Mouse (Mus musculus): ENCODE data around the gene Frem2. TPM values are rescaled to one million over a fixed set of nuclear protein-coding genes. Genes with fewer than 3 reads are reported as not detected.

The Frem2 gene
- polyA plus RNA-seq, 1 experiment from 2014 or later, result 0.06 TPM

- Histone ChIP-seq H3K4me2 (ENCODE audit: low read depth, low read length) (no peak overlapping the region), H3K9me3 (ENCODE audit: low read length) (no peaks in the 10 kb centered on the region), H3K27ac (ENCODE audit: low read depth) (no peak overlapping the region), H3K4me1 (ENCODE audit: insufficient read depth) (no peaks in the 10 kb centered on the region), H3K9ac (replicated peaks) (no peak overlapping the region), H3K4me3 (ENCODE audit: low read depth, low read length) (no peak overlapping the region), H3K27me3 (ENCODE audit: insufficient read depth, low read length) (no peaks in the 10 kb centered on the region), H3K36me3 (replicated peaks; ENCODE audit: insufficient read depth, low read length) (no peaks in the 10 kb centered on the region)
- 60% methylated on average over 4 of the region's 4 CpGs for WGBS (ENCODE audit: insufficient replicate concordance)
- no peak for TF ChIP-seq EP300 (IDR thresholded peaks at IDR 0.05; ENCODE audit: low read depth)
- TF ChIP-seq CTCF (IDR thresholded peaks at IDR 0.05; ENCODE audit: low read depth), result no peak
- no peak for ATAC-seq
- no peak for DNase-seq
Measured at GRCm38 (mm10) chr3:53630630-53631029, 26.5 kb downstream of the Frem2 start.

- no peak overlapping the region for H3K4me3 ChIP-seq (ENCODE audit: low read depth, low read length)
- ATAC-seq (no peak), DNase-seq (no peak)
- no peak overlapping the region for H3K4me2 ChIP-seq (ENCODE audit: low read depth, low read length)
- H3K36me3 ChIP-seq (replicated peaks; ENCODE audit: insufficient read depth, low read length), result no peaks in the 10 kb centered on the region
- no peak overlapping the region for H3K27ac ChIP-seq (ENCODE audit: low read depth)
- H3K27me3 ChIP-seq (ENCODE audit: insufficient read depth, low read length), result no peaks in the 10 kb centered on the region
- 69% methylated on average over 5 of the region's 5 CpGs for WGBS (ENCODE audit: insufficient replicate concordance)
- TF ChIP-seq EP300 (IDR thresholded peaks at IDR 0.05; ENCODE audit: low read depth), result no peak
- TF ChIP-seq CTCF (IDR thresholded peaks at IDR 0.05; ENCODE audit: low read depth), result no peak
- H3K9me3 ChIP-seq (ENCODE audit: low read length), result no peaks in the 10 kb centered on the region
- H3K4me1 ChIP-seq (ENCODE audit: insufficient read depth), result no peaks in the 10 kb centered on the region
- H3K9ac ChIP-seq (replicated peaks), result no peak overlapping the region
Measured at GRCm38 (mm10) chr3:53629966-53630365, 27.2 kb downstream of the Frem2 start.

DNA sequence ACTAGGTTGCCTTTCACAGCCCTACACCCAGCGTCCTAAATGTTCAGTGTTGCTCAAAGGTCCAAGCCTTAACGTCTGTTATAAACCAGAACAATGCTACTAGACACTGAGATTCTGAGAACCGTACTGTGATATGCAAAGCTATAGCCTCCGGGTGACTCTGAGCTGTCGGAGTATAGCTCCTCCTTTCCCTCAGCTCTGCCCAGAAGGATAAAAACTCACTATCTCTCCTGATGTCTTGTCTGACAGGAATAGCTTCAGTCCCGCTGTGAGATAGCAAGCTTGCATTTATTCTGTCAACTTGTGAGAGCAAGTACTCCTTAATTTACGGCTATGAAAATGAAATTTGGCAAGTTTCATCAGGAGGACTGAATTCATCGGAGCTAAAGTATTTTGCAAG is 33.9 kb downstream of the Frem2 start:
- no peaks in the 10 kb centered on the region for H3K4me1 ChIP-seq (ENCODE audit: insufficient read depth)
- H3K4me3 ChIP-seq (ENCODE audit: low read depth, low read length), result no peak overlapping the region
- H3K27ac ChIP-seq (ENCODE audit: low read depth), result no peak overlapping the region
- DNase-seq (no peak), ATAC-seq (no peak)
- H3K4me2 ChIP-seq (ENCODE audit: low read depth, low read length), result no peak overlapping the region
- WGBS (ENCODE audit: insufficient replicate concordance), result 71% methylated on average over 8 of the region's 8 CpGs
- H3K36me3 ChIP-seq (replicated peaks; ENCODE audit: insufficient read depth, low read length), result no peaks in the 10 kb centered on the region
- H3K9me3 ChIP-seq (ENCODE audit: low read length), result no peaks in the 10 kb centered on the region
- no peak overlapping the region for H3K9ac ChIP-seq (replicated peaks)
- H3K27me3 ChIP-seq (ENCODE audit: insufficient read depth, low read length), result no peaks in the 10 kb centered on the region
- TF ChIP-seq EP300 (IDR thresholded peaks at IDR 0.05; ENCODE audit: low read depth) (no peak), CTCF (IDR thresholded peaks at IDR 0.05; ENCODE audit: low read depth) (no peak)

- no peaks in the 10 kb centered on the region for H3K9me3 ChIP-seq (ENCODE audit: low read length)
- ATAC-seq (no peak), DNase-seq (no peak)
- TF ChIP-seq EP300 (IDR thresholded peaks at IDR 0.05; ENCODE audit: low read depth) (no peak), CTCF (IDR thresholded peaks at IDR 0.05; ENCODE audit: low read depth) (no peak)
- no peaks in the 10 kb centered on the region for H3K36me3 ChIP-seq (replicated peaks; ENCODE audit: insufficient read depth, low read length)
- no peak overlapping the region for H3K4me3 ChIP-seq (ENCODE audit: low read depth, low read length)
- no peak overlapping the region for H3K27ac ChIP-seq (ENCODE audit: low read depth)
- H3K27me3 ChIP-seq (ENCODE audit: insufficient read depth, low read length), result no peaks in the 10 kb centered on the region
- H3K4me1 ChIP-seq (ENCODE audit: insufficient read depth), result no peaks in the 10 kb centered on the region
- H3K9ac ChIP-seq (replicated peaks), result no peak overlapping the region
- no peak overlapping the region for H3K4me2 ChIP-seq (ENCODE audit: low read depth, low read length)
- 74% methylated on average over 3 of the region's 3 CpGs for WGBS (ENCODE audit: insufficient replicate concordance)
Measured at GRCm38 (mm10) chr3:53620978-53621377, 36.2 kb downstream of the Frem2 start.

DNA sequence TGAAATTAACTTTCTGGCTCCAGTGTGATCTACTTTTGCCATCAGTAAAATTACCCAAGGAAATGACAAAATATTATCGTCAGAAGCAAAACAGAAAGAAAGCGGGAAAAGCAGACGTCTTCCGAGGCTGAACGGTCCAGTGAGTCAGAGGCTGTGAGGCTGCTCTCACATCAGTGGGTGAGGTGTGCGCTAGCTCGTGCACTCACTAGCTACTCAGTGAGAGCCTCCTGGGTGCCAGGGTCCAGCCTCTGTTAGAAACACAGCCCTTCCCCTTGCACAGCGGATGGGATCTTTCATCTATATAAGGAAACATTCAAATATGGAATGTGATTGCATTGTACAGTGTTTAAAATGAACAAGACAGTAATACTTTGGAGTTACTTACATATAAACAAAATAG is 36.8 kb downstream of the Frem2 start:
- Histone ChIP-seq H3K4me2 (ENCODE audit: low read depth, low read length) (no peak overlapping the region), H3K27me3 (ENCODE audit: insufficient read depth, low read length) (no peaks in the 10 kb centered on the region), H3K36me3 (replicated peaks; ENCODE audit: insufficient read depth, low read length) (no peaks in the 10 kb centered on the region), H3K9me3 (ENCODE audit: low read length) (no peaks in the 10 kb centered on the region), H3K4me3 (ENCODE audit: low read depth, low read length) (no peak overlapping the region), H3K27ac (ENCODE audit: low read depth) (no peak overlapping the region), H3K4me1 (ENCODE audit: insufficient read depth) (no peaks in the 10 kb centered on the region), H3K9ac (replicated peaks) (no peak overlapping the region)
- 83% methylated on average over 8 of the region's 8 CpGs for WGBS (ENCODE audit: insufficient replicate concordance)
- ATAC-seq (no peak), DNase-seq (no peak)
- no peak for TF ChIP-seq EP300 (IDR thresholded peaks at IDR 0.05; ENCODE audit: low read depth)
- no peak for TF ChIP-seq CTCF (IDR thresholded peaks at IDR 0.05; ENCODE audit: low read depth)

- TF ChIP-seq EP300 (IDR thresholded peaks at IDR 0.05; ENCODE audit: low read depth) (no peak), CTCF (IDR thresholded peaks at IDR 0.05; ENCODE audit: low read depth) (no peak)
- Histone ChIP-seq H3K4me3 (ENCODE audit: low read depth, low read length) (no peak overlapping the region), H3K4me2 (ENCODE audit: low read depth, low read length) (no peak overlapping the region), H3K9ac (replicated peaks) (no peak overlapping the region), H3K36me3 (replicated peaks; ENCODE audit: insufficient read depth, low read length) (no peaks in the 10 kb centered on the region), H3K4me1 (ENCODE audit: insufficient read depth) (no peaks in the 10 kb centered on the region), H3K9me3 (ENCODE audit: low read length) (no peaks in the 10 kb centered on the region), H3K27me3 (ENCODE audit: insufficient read depth, low read length) (no peaks in the 10 kb centered on the region), H3K27ac (ENCODE audit: low read depth) (no peak overlapping the region)
- 66% methylated on average over 3 of the region's 3 CpGs for WGBS (ENCODE audit: insufficient replicate concordance)
- ATAC-seq (no peak), DNase-seq (no peak)
Measured at GRCm38 (mm10) chr3:53611106-53611505, 46.0 kb downstream of the Frem2 start.

DNA sequence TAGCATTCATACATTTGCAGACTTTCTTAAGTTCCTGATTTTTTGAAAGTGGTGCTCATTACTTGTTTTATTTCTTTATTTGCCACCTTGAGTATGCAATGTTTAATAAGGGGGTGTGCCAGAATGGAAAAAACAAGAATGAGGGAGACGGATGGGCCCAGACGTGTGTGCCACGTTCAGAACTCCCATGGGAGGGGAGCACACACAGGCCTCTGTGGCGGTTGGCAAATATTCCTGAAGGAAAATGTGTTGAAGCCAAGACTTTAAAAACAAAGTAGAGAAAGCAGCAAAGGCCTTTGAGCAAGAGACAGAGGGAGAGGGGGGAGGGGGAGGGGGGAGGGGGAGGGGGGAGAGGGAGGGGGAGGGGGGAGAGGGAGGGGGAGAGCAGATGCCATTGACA is 47.3 kb downstream of the Frem2 start:
- no peak overlapping the region for H3K4me3 ChIP-seq (ENCODE audit: low read depth, low read length)
- H3K4me1 ChIP-seq (ENCODE audit: insufficient read depth), result no peaks in the 10 kb centered on the region
- peaks cover 4% of the 10 kb centered on the region; the same call in 1 of the 2 replicates for H3K9me3 ChIP-seq (ENCODE audit: low read length)
- H3K36me3 ChIP-seq (replicated peaks; ENCODE audit: insufficient read depth, low read length), result no peaks in the 10 kb centered on the region
- H3K27me3 ChIP-seq (ENCODE audit: insufficient read depth, low read length), result no peaks in the 10 kb centered on the region
- TF ChIP-seq EP300 (IDR thresholded peaks at IDR 0.05; ENCODE audit: low read depth) (no peak), CTCF (IDR thresholded peaks at IDR 0.05; ENCODE audit: low read depth) (no peak)
- 80% methylated on average over 4 of the region's 4 CpGs for WGBS (ENCODE audit: insufficient replicate concordance)
- ATAC-seq (no peak), DNase-seq (no peak)
- no peak overlapping the region for H3K4me2 ChIP-seq (ENCODE audit: low read depth, low read length)
- no peak overlapping the region for H3K9ac ChIP-seq (replicated peaks)
- H3K27ac ChIP-seq (ENCODE audit: low read depth), result no peak overlapping the region

Data from liver, postnatal 0 days (tissue).